Comparison of ENCODE assay signal across 20 mouse cellular contexts in genomic region chr6:28762132-28762775, GRCm38 (mm10).
DNase-seq lines count a peak whose midpoint lies in the region; ATAC-seq and TF ChIP-seq lines count a peak whose summit lies in the region.
"Had no signal": no experiment of that assay in that cellular context is flagged by ENCODE, and none has a peak within 500 bp of the region (broad histone marks: within the 10 kb centered on the region; RNA-seq: fewer than 3 reads in every experiment).

No protein-coding gene starts in this region.

- no peaks in the 10 kb centered on the region for H3K36me3 ChIP-seq in forebrain, embryonic 12.5 days (replicated peaks)
- H3K36me3 ChIP-seq in forebrain, embryonic 15.5 days: no peaks in the 10 kb centered on the region
- no peaks in the 10 kb centered on the region for H3K36me3 ChIP-seq in midbrain, embryonic 13.5 days
- no peaks in the 10 kb centered on the region for H3K36me3 ChIP-seq in midbrain, embryonic 15.5 days (replicated peaks)
- H3K36me3 ChIP-seq in lung, postnatal 0 days (ENCODE audit: insufficient read depth, low read length): no peaks in the 10 kb centered on the region
- H3K36me3 ChIP-seq: embryonic facial prominence, embryonic 15.5 days; hindbrain, embryonic 15.5 days; limb, embryonic 12.5 days had no signal

- DNase-seq in neural tube, embryonic 10.5 days (ENCODE audit: extremely low spot score, low spot score): peak; percentile 33
- DNase-seq in lung, postnatal 0 days (ENCODE audit: low spot score): no peak
- no peak for DNase-seq in natural killer cell, adult 2 months (ENCODE audit: low spot score in 2 of 2)
- DNase-seq: adrenal gland, postnatal 36 days; cerebellum, adult 8-10 months; gastrocnemius, postnatal 14 days; kidney, adult 11 months; kidney, postnatal 14 days; liver, embryonic 13.5 days; right cerebral cortex, postnatal 4 days; thymus, postnatal 14 days had no signal

- H3K4me2 ChIP-seq in forebrain, embryonic 12.5 days: 0 out of 2 replicates have a peak overlapping the region, but pooled peaks have one; percentile 8
- no peak overlapping the region for H3K4me2 ChIP-seq in forebrain, embryonic 15.5 days (replicated peaks)
- no peak overlapping the region for H3K4me2 ChIP-seq in midbrain, embryonic 13.5 days (replicated peaks)
- H3K4me2 ChIP-seq in midbrain, embryonic 15.5 days: no peak overlapping the region
- no peak overlapping the region for H3K4me2 ChIP-seq in lung, postnatal 0 days (replicated peaks; ENCODE audit: low read depth, low read length)
- H3K4me2 ChIP-seq: embryonic facial prominence, embryonic 15.5 days; hindbrain, embryonic 15.5 days; limb, embryonic 12.5 days; liver, embryonic 13.5 days had no signal

- TF ChIP-seq EP300 in lung, postnatal 0 days (IDR thresholded peaks at IDR 0.05): no peak

- no peaks in the 10 kb centered on the region for H3K27me3 ChIP-seq in forebrain, embryonic 12.5 days
- no peaks in the 10 kb centered on the region for H3K27me3 ChIP-seq in forebrain, embryonic 15.5 days
- H3K27me3 ChIP-seq in midbrain, embryonic 13.5 days: no peaks in the 10 kb centered on the region
- no peaks in the 10 kb centered on the region for H3K27me3 ChIP-seq in midbrain, embryonic 15.5 days (replicated peaks)
- no peaks in the 10 kb centered on the region for H3K27me3 ChIP-seq in lung, postnatal 0 days (replicated peaks; ENCODE audit: insufficient read depth, low read length)
- H3K27me3 ChIP-seq: CH12.LX; embryonic facial prominence, embryonic 15.5 days; hindbrain, embryonic 15.5 days; limb, embryonic 12.5 days; liver, embryonic 13.5 days had no signal

- peak; percentile 25; the same call in 1 of the 2 replicates for ATAC-seq in forebrain, embryonic 12.5 days (ENCODE audit: low FRiP score)
- no peak for ATAC-seq in forebrain, embryonic 15.5 days (replicated peaks)
- 0 out of 2 replicates have a peak, but pooled peaks have one; percentile 24 for ATAC-seq in midbrain, embryonic 13.5 days
- no peak for ATAC-seq in midbrain, embryonic 15.5 days (replicated peaks)
- ATAC-seq in lung, postnatal 0 days: no peak

- no peaks in the 10 kb centered on the region for H3K9me3 ChIP-seq in forebrain, embryonic 12.5 days
- no peaks in the 10 kb centered on the region for H3K9me3 ChIP-seq in forebrain, embryonic 15.5 days
- no peaks in the 10 kb centered on the region for H3K9me3 ChIP-seq in midbrain, embryonic 13.5 days
- H3K9me3 ChIP-seq in midbrain, embryonic 15.5 days: no peaks in the 10 kb centered on the region
- no peaks in the 10 kb centered on the region for H3K9me3 ChIP-seq in lung, postnatal 0 days (ENCODE audit: low read length)
- H3K9me3 ChIP-seq: embryonic facial prominence, embryonic 15.5 days; hindbrain, embryonic 15.5 days; limb, embryonic 12.5 days; liver, embryonic 13.5 days had no signal

- TF ChIP-seq CTCF in lung, postnatal 0 days (IDR thresholded peaks at IDR 0.05): no peak

- no peak overlapping the region for H3K9ac ChIP-seq in forebrain, embryonic 12.5 days
- H3K9ac ChIP-seq in forebrain, embryonic 15.5 days (replicated peaks): no peak overlapping the region
- no peak overlapping the region for H3K9ac ChIP-seq in midbrain, embryonic 13.5 days (replicated peaks)
- H3K9ac ChIP-seq in midbrain, embryonic 15.5 days: no peak overlapping the region
- no peak overlapping the region for H3K9ac ChIP-seq in lung, postnatal 0 days (replicated peaks; ENCODE audit: low read depth)
- H3K9ac ChIP-seq: embryonic facial prominence, embryonic 15.5 days; hindbrain, embryonic 15.5 days; limb, embryonic 12.5 days; liver, embryonic 13.5 days had no signal

- H3K27ac ChIP-seq in forebrain, embryonic 12.5 days: peak overlapping the region; percentile 50
- no peak overlapping the region for H3K27ac ChIP-seq in forebrain, embryonic 15.5 days (replicated peaks)
- no peak overlapping the region for H3K27ac ChIP-seq in midbrain, embryonic 13.5 days
- H3K27ac ChIP-seq in midbrain, embryonic 15.5 days: no peak overlapping the region
- H3K27ac ChIP-seq in lung, postnatal 0 days (ENCODE audit: low read length): no peak overlapping the region
- H3K27ac ChIP-seq: embryonic facial prominence, embryonic 15.5 days; hindbrain, embryonic 15.5 days; limb, embryonic 12.5 days; liver, embryonic 13.5 days had no signal

- no peak overlapping the region for H3K4me3 ChIP-seq in forebrain, embryonic 12.5 days (replicated peaks)
- H3K4me3 ChIP-seq in forebrain, embryonic 15.5 days: no peak overlapping the region
- no peak overlapping the region for H3K4me3 ChIP-seq in midbrain, embryonic 13.5 days (replicated peaks)
- no peak overlapping the region for H3K4me3 ChIP-seq in midbrain, embryonic 15.5 days
- H3K4me3 ChIP-seq in lung, postnatal 0 days (ENCODE audit: low read depth, low read length): no peak overlapping the region
- H3K4me3 ChIP-seq: embryonic facial prominence, embryonic 15.5 days; hindbrain, embryonic 15.5 days; limb, embryonic 12.5 days; liver, embryonic 13.5 days; myocyte had no signal

- peaks cover 39% of the 10 kb centered on the region for H3K4me1 ChIP-seq in forebrain, embryonic 12.5 days
- peaks cover 20% of the 10 kb centered on the region for H3K4me1 ChIP-seq in forebrain, embryonic 15.5 days
- H3K4me1 ChIP-seq in midbrain, embryonic 13.5 days (replicated peaks): peaks cover 32% of the 10 kb centered on the region
- H3K4me1 ChIP-seq in midbrain, embryonic 15.5 days: peaks cover 14% of the 10 kb centered on the region
- H3K4me1 ChIP-seq in lung, postnatal 0 days (ENCODE audit: insufficient read depth, low read depth, low read length): no peaks in the 10 kb centered on the region
- H3K4me1 ChIP-seq: liver, embryonic 13.5 days had no signal

- WGBS in forebrain, embryonic 12.5 days: 7% methylated on average over 5 of the region's 5 CpGs
- 11% methylated on average over 5 of the region's 5 CpGs for WGBS in forebrain, embryonic 15.5 days
- 14% methylated on average over 5 of the region's 5 CpGs for WGBS in midbrain, embryonic 13.5 days
- WGBS in midbrain, embryonic 15.5 days: 15% methylated on average over 5 of the region's 5 CpGs
- 46% methylated on average over 5 of the region's 5 CpGs for WGBS in lung, postnatal 0 days

Comparison
In these comparisons a context has a peak if more than half of its experiments do, and no peak if none do; other contexts are left out.
1. ATAC-seq: peak in forebrain, embryonic 12.5 days (single experiment) and midbrain, embryonic 13.5 days (single experiment); none in forebrain, embryonic 15.5 days (single experiment), midbrain, embryonic 15.5 days (single experiment) and lung, postnatal 0 days (single experiment).